Mouse (Mus musculus) erythroblast, embryonic 14.5 days (primary cell): ENCODE data around the gene Stx12.
"Not testable (repeated sequence)": the region's sequence is repeated elsewhere in the genome, so short reads cannot be mapped to it uniquely, and the experiment has no call there.

Source experiments
- GATA1 ChIP-seq: IDR thresholded peaks from 2 replicates; pipeline ENCODE4 v1.6.1; 2012; ENCODE audit warnings: low read length, inconsistent platforms, mixed read lengths
- TAL1 ChIP-seq: IDR thresholded peaks from 3 replicates; pipeline ENCODE4 v1.6.1; 2012; ENCODE audit warnings: low read length, inconsistent platforms, mixed read lengths

DNA sequence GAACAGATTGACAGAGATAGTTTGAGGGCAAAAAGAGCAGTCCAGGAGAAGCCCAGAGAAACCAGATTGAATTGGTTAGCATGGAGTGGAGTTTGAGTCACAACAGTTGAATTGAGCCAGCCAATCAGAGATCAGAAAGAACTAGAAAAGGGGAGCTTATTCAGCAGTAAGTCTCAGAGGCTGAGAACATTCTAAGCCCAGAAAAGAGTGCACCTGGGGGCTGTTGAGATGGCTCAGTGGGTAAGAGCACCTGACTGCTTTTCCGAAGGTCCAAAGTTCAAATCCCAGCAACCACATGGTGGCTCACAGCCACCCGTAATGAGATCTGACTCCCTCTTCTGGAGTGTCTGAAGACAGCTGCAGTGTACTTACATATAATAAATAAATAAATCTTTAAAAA lies 42.2 kb upstream of the Stx12 start:
- not testable (repeated sequence) for TF ChIP-seq GATA1, TAL1
